Mouse (Mus musculus) embryonic facial prominence, embryonic 14.5 days (tissue): ENCODE results near the gene Vps45. TPM values are rescaled to one million over a fixed set of nuclear protein-coding genes. Genes with fewer than 3 reads are reported as not detected.

Experiments used
- ATAC-seq: fragments of 200-750 bp; cut with Nextera tagmentation; 2 replicates; pipeline ENCODE4 v1.8.0; 2017; ENCODE audit warnings: low read depth, moderate number of reproducible peaks, moderate TSS enrichment
- DNase-seq: peaks from one replicate; pipeline ENCODE4 v3.0.0-alpha.2; 2015; ENCODE audit warnings: low spot score
- H3K27ac ChIP-seq: fragments of 300-500 bp; sonication (generic); replicated peaks from 2 replicates; pipeline ENCODE4 v1.5.1; 2014; ENCODE audit warnings: low read depth, mild to moderate bottlenecking, low read length, moderate library complexity
- H3K27me3 ChIP-seq: fragments of 300-500 bp; sonication (generic); replicated peaks from 2 replicates; pipeline ENCODE4 v1.6.1; 2014; ENCODE audit warnings: low read length; ENCODE audit not compliant: control insufficient read depth, insufficient read depth
- H3K36me3 ChIP-seq: fragments of 300-500 bp; sonication (generic); 2 replicates; pipeline ENCODE4 v1.6.1; 2014; ENCODE audit warnings: low read length, mixed read lengths; ENCODE audit not compliant: control insufficient read depth, insufficient read depth
- H3K4me1 ChIP-seq: fragments of 300-500 bp; sonication (generic); 2 replicates; pipeline ENCODE4 v1.6.1; 2014; ENCODE audit warnings: antibody characterized with exemption, low read length; ENCODE audit not compliant: control insufficient read depth, insufficient read depth
- H3K4me2 ChIP-seq: fragments of 300-500 bp; sonication (generic); 2 replicates; pipeline ENCODE4 v1.6.1; 2014; ENCODE audit warnings: low read depth, mild to moderate bottlenecking, low read length, moderate library complexity, mixed read lengths
- H3K4me3 ChIP-seq: fragments of 300-500 bp; sonication (generic); 2 replicates; pipeline ENCODE4 v1.5.1; 2014; ENCODE audit warnings: low read depth, mild to moderate bottlenecking, low read length
- H3K9ac ChIP-seq: fragments of 300-500 bp; sonication (generic); 2 replicates; pipeline ENCODE4 v1.6.1; 2014; ENCODE audit warnings: low read depth, mild to moderate bottlenecking, low read length, moderate library complexity, mixed read lengths
- H3K9me3 ChIP-seq: fragments of 300-500 bp; sonication (generic); 2 replicates; pipeline ENCODE4 v1.6.1; 2016; ENCODE audit warnings: low read length; ENCODE audit not compliant: control insufficient read depth
- WGBS: fragments of 180-500 bp; shearing (Covaris S2); extraction: QIAGEN DNeasy Blood & Tissue Kit; methylation state at CpG from one replicate; pipeline ENCODE4 v1.1.7; 2014; 5-methylcytosine and 5-hydroxymethylcytosine counted together
- polyA plus RNA-seq: library from polyadenylated mRNA; unstranded; fragments of >200 nt; fragmentation: Nextera tagmentation; extraction: Ambion mirVana; gene quantifications from 2 replicates; pipeline ENCODE4 v1.2.1, GENCODE M21; 2014

Vps45 gene
- polyA plus RNA-seq, 1 experiment from 2014 or later: 24.4 TPM

DNA sequence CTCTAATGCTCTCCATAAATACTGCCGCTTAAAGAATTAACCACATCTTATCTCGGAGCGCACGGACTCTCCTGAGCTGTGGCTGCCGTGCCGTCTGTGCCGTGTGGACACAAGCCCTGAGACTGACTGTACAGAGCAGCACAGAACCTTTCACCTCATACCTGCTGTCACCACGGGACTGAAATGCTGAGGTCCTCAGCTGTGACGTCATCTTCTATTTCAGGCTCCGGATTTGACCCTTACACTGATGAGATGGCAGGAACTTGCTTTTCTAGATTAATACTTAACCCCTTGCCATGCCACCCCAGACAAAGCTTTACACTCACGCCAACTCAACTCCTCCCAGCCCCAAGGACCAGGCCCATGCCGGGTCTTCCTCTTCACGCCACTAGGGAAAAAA is 35.9 kb upstream of the Vps45 start:
- Histone ChIP-seq H3K36me3 (no peaks in the 10 kb centered on the region), H3K9me3 (no peaks in the 10 kb centered on the region), H3K4me2 (no peak overlapping the region), H3K4me3 (no peak overlapping the region), H3K4me1 (no peaks in the 10 kb centered on the region), H3K27ac (no peak overlapping the region), H3K27me3 (no peaks in the 10 kb centered on the region), H3K9ac (no peak overlapping the region)
- ATAC-seq (no peak), DNase-seq (no peak)
- WGBS: 77% methylated on average over 13 of the region's 13 CpGs

DNA sequence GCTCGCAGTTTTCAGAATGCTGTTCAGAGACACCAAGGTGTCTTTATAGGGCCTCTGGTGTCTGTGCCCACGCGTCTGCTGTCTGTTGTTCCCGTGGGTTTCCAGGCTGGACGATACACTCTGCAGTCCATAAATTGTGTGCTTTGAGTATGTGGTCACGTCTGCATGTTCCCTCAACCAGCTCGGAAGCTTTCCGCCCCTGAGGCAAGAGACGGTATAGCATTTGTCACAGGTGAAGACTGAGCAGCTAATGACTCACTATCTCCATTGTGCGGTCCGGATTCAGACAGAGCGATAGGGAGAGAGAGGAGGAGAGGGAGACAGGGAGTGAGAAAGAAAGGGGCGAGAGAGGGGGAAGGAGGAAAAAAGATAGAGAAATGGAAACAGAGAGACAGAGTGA is 35.2 kb upstream of the Vps45 start:
- Histone ChIP-seq H3K9me3 (no peaks in the 10 kb centered on the region), H3K27ac (no peak overlapping the region), H3K27me3 (no peaks in the 10 kb centered on the region), H3K36me3 (no peaks in the 10 kb centered on the region), H3K9ac (no peak overlapping the region), H3K4me3 (no peak overlapping the region), H3K4me2 (no peak overlapping the region), H3K4me1 (no peaks in the 10 kb centered on the region)
- WGBS: 64% methylated on average over 13 of the region's 13 CpGs
- no peak for ATAC-seq
- DNase-seq: no peak

- no peaks in the 10 kb centered on the region for H3K36me3 ChIP-seq
- 70% methylated on average over 6 of the region's 6 CpGs for WGBS
- H3K27ac ChIP-seq: no peak overlapping the region
- no peaks in the 10 kb centered on the region for H3K9me3 ChIP-seq
- no peaks in the 10 kb centered on the region for H3K27me3 ChIP-seq
- H3K4me1 ChIP-seq: no peaks in the 10 kb centered on the region
- no peak overlapping the region for H3K9ac ChIP-seq
- ATAC-seq (no peak), DNase-seq (no peak)
- no peak overlapping the region for H3K4me2 ChIP-seq
- H3K4me3 ChIP-seq: no peak overlapping the region
Observed at GRCm38 (mm10) chr3:96091966-96092365, 33.7 kb upstream of the Vps45 start.

GRCm38 (mm10) chr3:96091146-96091545 is 32.9 kb upstream of the Vps45 start:
- Histone ChIP-seq H3K4me3 (no peak overlapping the region), H3K4me2 (no peak overlapping the region), H3K36me3 (no peaks in the 10 kb centered on the region), H3K9ac (no peak overlapping the region), H3K4me1 (no peaks in the 10 kb centered on the region), H3K27ac (no peak overlapping the region), H3K9me3 (no peaks in the 10 kb centered on the region), H3K27me3 (no peaks in the 10 kb centered on the region)
- no peak for ATAC-seq
- no peak for DNase-seq
- 73% methylated on average over 2 of the region's 2 CpGs for WGBS

DNA sequence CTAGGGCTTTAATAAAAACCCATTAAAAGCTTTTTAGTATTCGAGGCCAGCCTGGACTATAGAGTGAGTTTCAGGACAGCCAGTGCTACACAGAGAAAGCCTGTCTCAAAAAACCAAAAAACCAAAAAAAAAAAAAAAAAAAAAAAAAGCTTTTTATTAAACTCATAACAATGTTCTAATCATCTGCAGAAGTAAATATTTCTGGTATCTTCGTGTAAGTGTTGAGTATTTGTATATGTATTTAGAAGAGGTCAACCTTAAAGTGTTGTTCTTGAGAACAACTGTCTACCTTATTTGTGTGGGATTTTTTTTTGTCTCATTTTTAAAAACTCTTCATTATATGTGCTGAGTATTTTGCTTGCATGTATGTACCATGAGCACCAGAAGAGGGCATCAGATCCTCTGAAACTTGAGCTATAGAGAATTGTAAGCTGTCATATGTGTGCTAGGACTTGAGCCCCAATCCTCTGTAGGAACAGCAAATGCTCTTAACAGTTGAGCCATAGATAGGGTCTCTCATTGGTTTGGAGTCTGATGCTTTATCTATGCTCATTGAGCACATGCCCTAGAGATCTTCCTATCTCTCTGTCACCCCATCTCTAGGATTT is 31.7 kb upstream of the Vps45 start:
- Histone ChIP-seq H3K4me2 (no peak overlapping the region), H3K4me1 (no peaks in the 10 kb centered on the region), H3K4me3 (no peak overlapping the region), H3K27me3 (no peaks in the 10 kb centered on the region), H3K9me3 (no peaks in the 10 kb centered on the region), H3K36me3 (no peaks in the 10 kb centered on the region), H3K9ac (no peak overlapping the region), H3K27ac (no peak overlapping the region)
- 59% methylated on average over 2 of the region's 2 CpGs for WGBS
- DNase-seq (peak; percentile 20), ATAC-seq (no peak)

DNA sequence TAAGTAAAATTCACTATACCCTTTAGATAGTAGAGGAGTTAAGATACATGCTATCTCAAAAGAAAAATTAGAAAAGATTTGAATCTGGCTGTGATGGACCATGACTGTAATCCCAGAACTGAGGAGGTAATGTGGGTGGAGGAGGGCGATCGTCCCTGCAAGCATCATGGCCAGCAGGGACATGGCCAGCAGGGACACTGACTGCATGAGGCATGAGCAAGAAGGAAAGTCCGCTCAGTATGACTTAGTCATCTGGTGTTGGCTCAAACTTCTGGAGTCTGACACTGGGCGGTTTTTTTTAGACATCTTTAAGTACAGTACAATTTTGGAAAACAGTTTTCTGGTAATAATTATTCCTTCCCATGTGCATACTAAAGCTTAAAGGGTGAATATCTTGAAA is 29.5 kb upstream of the Vps45 start:
- no peak overlapping the region for H3K9ac ChIP-seq
- no peak for ATAC-seq
- DNase-seq: no peak
- H3K4me2 ChIP-seq: no peak overlapping the region
- H3K36me3 ChIP-seq: no peaks in the 10 kb centered on the region
- H3K9me3 ChIP-seq: no peaks in the 10 kb centered on the region
- no peak overlapping the region for H3K27ac ChIP-seq
- no peaks in the 10 kb centered on the region for H3K27me3 ChIP-seq
- H3K4me1 ChIP-seq: no peaks in the 10 kb centered on the region
- H3K4me3 ChIP-seq: no peak overlapping the region
- 69% methylated on average over 4 of the region's 4 CpGs for WGBS

- no peak overlapping the region for H3K4me3 ChIP-seq
- H3K9ac ChIP-seq: no peak overlapping the region
- H3K9me3 ChIP-seq: no peaks in the 10 kb centered on the region
- no peaks in the 10 kb centered on the region for H3K27me3 ChIP-seq
- ATAC-seq (no peak), DNase-seq (no peak)
- WGBS: 62% methylated on average over 2 of the region's 2 CpGs
- no peak overlapping the region for H3K27ac ChIP-seq
- no peaks in the 10 kb centered on the region for H3K36me3 ChIP-seq
- no peak overlapping the region for H3K4me2 ChIP-seq
- no peaks in the 10 kb centered on the region for H3K4me1 ChIP-seq
Observed at GRCm38 (mm10) chr3:96087219-96087618, 29.0 kb upstream of the Vps45 start.

DNA sequence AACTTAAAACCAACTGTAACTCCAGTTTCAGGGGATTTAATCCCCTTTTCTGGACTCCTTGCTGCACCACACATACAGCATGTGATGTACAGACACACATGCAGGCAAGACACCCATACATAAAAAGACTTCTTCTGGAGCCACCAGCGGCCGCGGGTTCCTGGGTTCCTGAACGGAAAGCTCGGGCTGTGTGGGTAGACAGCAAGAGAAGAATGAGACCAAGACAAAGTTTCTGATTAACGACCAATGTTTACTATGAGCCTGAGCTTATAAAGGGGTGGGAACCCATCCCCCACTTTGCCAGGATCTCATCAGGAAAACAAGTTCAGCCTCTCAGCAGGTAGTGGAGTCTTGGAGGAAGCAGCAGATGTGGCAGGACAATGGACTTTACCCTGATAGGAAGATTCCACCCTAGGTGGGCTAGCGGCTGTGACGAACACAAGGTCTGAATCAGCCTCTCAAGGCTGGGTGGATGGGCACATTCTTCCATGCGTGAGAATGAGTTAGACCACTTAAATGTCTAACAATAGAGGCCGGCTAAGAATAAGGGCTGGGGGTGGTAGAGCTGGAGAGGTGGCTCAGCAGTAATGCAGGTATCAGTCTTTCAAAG is 26.0 kb upstream of the Vps45 start:
- Histone ChIP-seq H3K4me3 (no peak overlapping the region), H3K9ac (no peak overlapping the region), H3K4me1 (no peaks in the 10 kb centered on the region), H3K36me3 (no peaks in the 10 kb centered on the region), H3K9me3 (no peaks in the 10 kb centered on the region), H3K4me2 (no peak overlapping the region), H3K27me3 (no peaks in the 10 kb centered on the region), H3K27ac (no peak overlapping the region)
- WGBS: 84% methylated on average over 10 of the region's 10 CpGs
- DNase-seq (no peak), ATAC-seq (no peak)
